Comparison of ENCODE assay signal across 8 mouse cellular contexts in the genomic region with DNA sequence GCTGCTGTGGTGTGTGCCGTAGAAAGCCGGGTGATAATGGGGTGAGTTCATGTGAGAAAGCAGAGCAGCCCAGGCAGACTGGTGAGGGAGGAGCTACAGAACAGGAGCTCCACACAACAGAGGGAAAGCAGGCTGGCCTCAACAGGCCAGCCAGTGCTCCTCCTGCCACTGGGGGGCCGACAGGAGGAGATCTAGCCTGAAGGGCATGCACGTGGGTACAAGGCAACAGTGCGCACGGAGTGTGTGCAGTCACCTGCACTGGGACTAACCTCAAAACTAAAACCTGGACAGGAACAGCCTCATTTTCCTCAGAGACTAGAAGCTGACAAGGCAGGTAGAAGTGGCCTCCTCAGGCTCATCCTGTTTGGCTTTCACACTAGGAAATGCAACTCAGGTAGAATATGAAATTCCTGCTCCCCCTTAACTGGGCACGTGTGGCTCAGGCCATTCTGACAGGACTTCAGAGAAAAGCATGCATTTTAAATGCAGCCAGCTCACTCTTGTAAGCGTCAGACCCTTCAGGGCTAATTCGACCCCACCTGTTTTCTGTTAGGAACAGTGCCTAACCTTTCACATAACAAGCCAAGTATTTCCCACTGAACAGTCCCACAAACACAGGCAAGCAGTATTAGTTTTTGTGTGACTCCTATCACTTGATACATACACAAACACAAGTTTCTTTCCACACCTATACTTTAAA. TPM values are rescaled to one million over a fixed set of nuclear protein-coding genes. Genes with fewer than 3 reads are reported as not detected.
A peak's percentile ranks its signal among the peaks of the same experiment; 100 is the strongest.
DNase-seq lines count a peak whose midpoint lies in the region; ATAC-seq lines count a peak whose summit lies in the region.

No protein-coding gene starts in this region.

- H3K9me3 ChIP-seq in kidney, embryonic 14.5 days (ENCODE audit: control insufficient read depth, low read length): no peaks in the 10 kb centered on the region
- no peaks in the 10 kb centered on the region for H3K9me3 ChIP-seq in embryonic facial prominence, embryonic 13.5 days
- no peaks in the 10 kb centered on the region for H3K9me3 ChIP-seq in midbrain, embryonic 15.5 days

- H3K9ac ChIP-seq in kidney, embryonic 14.5 days (ENCODE audit: low read depth, low read length): no peak overlapping the region
- no peak overlapping the region for H3K9ac ChIP-seq in embryonic facial prominence, embryonic 13.5 days
- no peak overlapping the region for H3K9ac ChIP-seq in midbrain, embryonic 15.5 days

- no peaks in the 10 kb centered on the region for H3K27me3 ChIP-seq in kidney, embryonic 14.5 days (ENCODE audit: control insufficient read depth, insufficient read depth, low read length)
- H3K27me3 ChIP-seq in embryonic facial prominence, embryonic 13.5 days: no peaks in the 10 kb centered on the region
- H3K27me3 ChIP-seq in midbrain, embryonic 15.5 days (replicated peaks): no peaks in the 10 kb centered on the region

- H3K4me2 ChIP-seq in kidney, embryonic 14.5 days (replicated peaks; ENCODE audit: low read depth, low read length): no peak overlapping the region
- H3K4me2 ChIP-seq in embryonic facial prominence, embryonic 13.5 days: peak overlapping the region; percentile 22
- no peak overlapping the region for H3K4me2 ChIP-seq in midbrain, embryonic 15.5 days

- H3K4me1 ChIP-seq in kidney, embryonic 14.5 days (ENCODE audit: control insufficient read depth, insufficient read depth, low read length): peaks cover 13% of the 10 kb centered on the region
- peaks cover 56% of the 10 kb centered on the region for H3K4me1 ChIP-seq in embryonic facial prominence, embryonic 13.5 days
- peaks cover 23% of the 10 kb centered on the region for H3K4me1 ChIP-seq in midbrain, embryonic 15.5 days

- H3K27ac ChIP-seq in kidney, embryonic 14.5 days (ENCODE audit: low read depth, low read length): no peak overlapping the region
- peak overlapping the region; percentile 44; the same call in 1 of the 2 replicates for H3K27ac ChIP-seq in embryonic facial prominence, embryonic 13.5 days
- H3K27ac ChIP-seq in midbrain, embryonic 15.5 days: no peak overlapping the region

- ATAC-seq in kidney, embryonic 14.5 days (ENCODE audit: low FRiP score, low TSS enrichment): no peak
- ATAC-seq in embryonic facial prominence, embryonic 13.5 days (ENCODE audit: insufficient number of reproducible peaks, insufficient read depth, low FRiP score, low TSS enrichment, low read depth): no peak
- ATAC-seq in midbrain, embryonic 15.5 days (replicated peaks): 0 out of 2 replicates have a peak, but pooled peaks have one; percentile 21

- peak; percentile 61 for DNase-seq in kidney, adult 11 months
- DNase-seq in kidney, adult 9 months: peak; percentile 61
- DNase-seq in right cerebral cortex, adult 2 months (ENCODE audit: low spot score in 2 of 2): no peak
- no peak for DNase-seq in left cerebral cortex, adult 9 months (ENCODE audit: low spot score in 2 of 2)
- DNase-seq in cerebellum, postnatal 4 days (ENCODE audit: low spot score in 2 of 2): no peak

- H3K4me3 ChIP-seq in kidney, embryonic 14.5 days (ENCODE audit: low read length): no peak overlapping the region
- H3K4me3 ChIP-seq in embryonic facial prominence, embryonic 13.5 days: no peak overlapping the region
- no peak overlapping the region for H3K4me3 ChIP-seq in midbrain, embryonic 15.5 days

- WGBS in kidney, embryonic 14.5 days: 52% methylated on average over 9 of the region's 9 CpGs
- WGBS in embryonic facial prominence, embryonic 13.5 days: 16% methylated on average over 9 of the region's 9 CpGs
- WGBS in midbrain, embryonic 15.5 days: 48% methylated on average over 9 of the region's 9 CpGs

- peaks cover 44% of the 10 kb centered on the region for H3K36me3 ChIP-seq in kidney, embryonic 14.5 days (ENCODE audit: control insufficient read depth, insufficient read depth, low read length)
- H3K36me3 ChIP-seq in embryonic facial prominence, embryonic 13.5 days: peaks cover 48% of the 10 kb centered on the region
- H3K36me3 ChIP-seq in midbrain, embryonic 15.5 days (replicated peaks): peaks cover 23% of the 10 kb centered on the region

RNA-seq across cellular contexts. Expression of a gene that starts 5.9 kb away (rescaled TPM):
- polyA plus RNA-seq in kidney, embryonic 14.5 days (2014; fragmentation: Nextera tagmentation; extraction: Ambion mirVana): 17.1 and 40.8 TPM in 2 replicates
- 39.0 and 39.1 TPM in 2 replicates for polyA plus RNA-seq in embryonic facial prominence, embryonic 13.5 days (2015; fragmentation: Nextera tagmentation; extraction: Ambion mirVana)
- 29.3 and 29.4 TPM in 2 replicates for polyA plus RNA-seq in midbrain, embryonic 15.5 days (2015; fragmentation: Nextera tagmentation; extraction: Ambion mirVana)

RNA-seq across cellular contexts. Expression of a gene that starts 42.1 kb away (rescaled TPM):
- 212 and 244 TPM in 2 replicates for polyA plus RNA-seq in kidney, embryonic 14.5 days (2014; fragmentation: Nextera tagmentation; extraction: Ambion mirVana)
- polyA plus RNA-seq in embryonic facial prominence, embryonic 13.5 days (2015; fragmentation: Nextera tagmentation; extraction: Ambion mirVana): 251 and 290 TPM in 2 replicates
- polyA plus RNA-seq in midbrain, embryonic 15.5 days (2015; fragmentation: Nextera tagmentation; extraction: Ambion mirVana): 272 and 286 TPM in 2 replicates

Comparison
In these comparisons a context has a peak if more than half of its experiments do, and no peak if none do; other contexts are left out.
1. DNase-seq: peak in kidney, adult 11 months (single experiment) and kidney, adult 9 months (single experiment); none in right cerebral cortex, adult 2 months (0 of 2), left cerebral cortex, adult 9 months (0 of 2) and cerebellum, postnatal 4 days (0 of 2).